Mouse (Mus musculus) brain, embryonic 14.5 days (tissue): ENCODE measurements around the gene Kdm5a. TPM values are rescaled to one million over a fixed set of nuclear protein-coding genes. Genes with fewer than 3 reads are reported as not detected.

Source experiments
- DNase-seq: peaks from one replicate; pipeline ENCODE4 v3.0.0-alpha.2; 2011; ENCODE audit warnings: low read depth
- CTCF ChIP-seq: fragments of 200-500 bp; IDR thresholded peaks from 2 replicates; pipeline ENCODE4 v1.5.1; 2012; ENCODE audit warnings: inconsistent platforms, mild to moderate bottlenecking, moderate library complexity, borderline replicate concordance; ENCODE audit not compliant: insufficient read depth, insufficient read length; ENCODE audit errors: extremely low read depth
- POLR2A ChIP-seq: fragments of 200-500 bp; IDR thresholded peaks from 2 replicates; pipeline ENCODE4 v1.6.1; 2012; ENCODE audit warnings: mild to moderate bottlenecking, inconsistent platforms, borderline replicate concordance; ENCODE audit not compliant: poor library complexity, insufficient read depth, insufficient read length, severe bottlenecking; ENCODE audit errors: extremely low read depth
- polyA plus RNA-seq: library from polyadenylated mRNA; depleted of rRNA; stranded (reverse); fragments of >200 nt; gene quantifications from 2 replicates; pipeline ENCODE4 v1.2.3, GENCODE M21; 2012; rRNA removed

The Kdm5a gene
- 10.7 and 15.3 TPM in 2 replicates for polyA plus RNA-seq

GRCm38 (mm10) chr6:120363688-120364522, at the start of gene Kdm5a, which contains the start of gene Ccdc77:
Gene Kdm5a (plus strand): TSS chr6:120364124.
Gene Ccdc77 (minus strand): TSS chr6:120364374.
- peak; percentile 88; the same call in 1 of the 2 replicates for TF ChIP-seq POLR2A
- 0 out of 2 replicates have a peak, but pooled peaks have one; percentile 7 for TF ChIP-seq CTCF
- peak; percentile 98 for DNase-seq

- no peak for DNase-seq
- TF ChIP-seq POLR2A (no peak), CTCF (no peak)
Observed at GRCm38 (mm10) chr6:120318303-120318940, 45.5 kb upstream of the Kdm5a start.

GRCm38 (mm10) chr6:120319129-120319528, 44.8 kb upstream of the Kdm5a start:
- no peak for DNase-seq
- TF ChIP-seq CTCF (no peak), POLR2A (no peak)

- peak; percentile 9 for DNase-seq
- no peak for TF ChIP-seq POLR2A
- no peak for TF ChIP-seq CTCF
Observed at GRCm38 (mm10) chr6:120320369-120320768, 43.6 kb upstream of the Kdm5a start.

GRCm38 (mm10) chr6:120324295-120324927, 39.5 kb upstream of the Kdm5a start:
- peak; percentile 86; the same call in 1 of the 2 replicates for TF ChIP-seq CTCF
- TF ChIP-seq POLR2A: no peak
- peak; percentile 95 for DNase-seq

- no peak for DNase-seq
- TF ChIP-seq POLR2A: no peak
- peak; percentile 10; the same call in 1 of the 2 replicates for TF ChIP-seq CTCF
Observed at GRCm38 (mm10) chr6:120332351-120332750, 31.6 kb upstream of the Kdm5a start.

- TF ChIP-seq CTCF (no peak), POLR2A (no peak)
- DNase-seq: peak; percentile 81
Observed at GRCm38 (mm10) chr6:120343992-120344391, 19.9 kb upstream of the Kdm5a start.

- TF ChIP-seq CTCF (no peak), POLR2A (no peak)
Observed at GRCm38 (mm10) chr6:120349018-120349417, 14.9 kb upstream of the Kdm5a start.

GRCm38 (mm10) chr6:120356478-120356877, 7.4 kb upstream of the Kdm5a start:
- TF ChIP-seq POLR2A (no peak), CTCF (no peak)

More at GRCm38 (mm10) chr6:120349018-120349417, 14.9 kb upstream of the Kdm5a start:
- no peak for DNase-seq

GRCm38 (mm10) chr6:120356951-120357945, 6.7 kb upstream of the Kdm5a start:
- TF ChIP-seq POLR2A: no peak
- peak; percentile 15; the same call in 1 of the 2 replicates for TF ChIP-seq CTCF
- peak; percentile 98 for DNase-seq

More at GRCm38 (mm10) chr6:120356478-120356877, 7.4 kb upstream of the Kdm5a start:
- DNase-seq: no peak
